Mouse (Mus musculus) liver, embryonic 14 days (tissue): ENCODE data around the gene Rnf144b. TPM values are rescaled to one million over a fixed set of nuclear protein-coding genes. Genes with fewer than 3 reads are reported as not detected.

Experiments
- polyA plus RNA-seq: library from polyadenylated mRNA; depleted of rRNA; stranded (reverse); fragments of >200 nt; gene quantifications from 2 replicates; pipeline ENCODE4 v1.2.3, GENCODE M21; 2012; rRNA removed

Rnf144b gene
- polyA plus RNA-seq: 1.3 and 2.0 TPM in 2 replicates

DNA sequence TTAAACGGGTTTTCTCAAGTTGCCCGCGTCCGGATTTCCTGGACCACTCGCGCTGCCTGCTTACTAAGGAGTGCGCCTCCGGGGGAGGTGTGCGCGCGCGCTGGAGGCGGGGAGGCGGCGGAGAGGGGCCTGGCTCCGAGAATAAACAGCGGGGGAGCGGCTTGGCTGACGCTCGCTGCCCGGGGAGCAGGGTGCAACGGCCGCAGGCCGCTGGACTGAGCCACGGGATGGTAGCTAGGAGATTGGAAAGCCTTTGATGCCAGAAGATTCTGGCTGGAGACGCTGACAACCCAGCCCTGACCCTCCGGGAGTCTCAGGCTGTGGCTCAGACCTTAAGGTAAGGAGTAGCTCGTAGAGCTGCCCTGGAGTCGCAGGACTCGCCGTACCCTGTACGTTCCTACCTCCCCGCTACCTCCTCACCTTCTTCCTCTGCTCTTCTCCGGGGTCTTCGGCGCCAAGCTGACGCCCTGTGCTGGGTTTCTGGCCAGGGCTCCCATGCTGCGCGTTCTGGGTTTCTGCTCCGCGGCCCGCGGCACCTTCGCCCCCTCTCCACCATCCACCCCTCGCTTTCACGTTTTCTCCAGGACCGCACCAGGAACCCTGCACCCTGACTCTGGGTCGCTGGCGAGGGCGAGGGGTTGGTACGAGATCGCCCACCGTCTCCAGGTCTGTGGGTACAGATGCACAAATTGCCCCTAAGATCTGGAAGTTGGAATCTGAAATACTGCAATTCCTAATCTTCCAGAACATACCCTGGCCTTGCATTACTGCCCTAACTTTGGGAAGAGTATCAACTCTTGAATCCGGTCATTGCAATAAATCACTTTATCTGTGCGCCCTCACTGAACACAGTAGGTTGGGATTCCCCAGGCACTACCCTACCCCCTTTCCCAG lies at the start of gene Rnf144b:
Rnf144b (plus strand) TSS at position 120 of the 894 bp plus-strand sequence.

DNA sequence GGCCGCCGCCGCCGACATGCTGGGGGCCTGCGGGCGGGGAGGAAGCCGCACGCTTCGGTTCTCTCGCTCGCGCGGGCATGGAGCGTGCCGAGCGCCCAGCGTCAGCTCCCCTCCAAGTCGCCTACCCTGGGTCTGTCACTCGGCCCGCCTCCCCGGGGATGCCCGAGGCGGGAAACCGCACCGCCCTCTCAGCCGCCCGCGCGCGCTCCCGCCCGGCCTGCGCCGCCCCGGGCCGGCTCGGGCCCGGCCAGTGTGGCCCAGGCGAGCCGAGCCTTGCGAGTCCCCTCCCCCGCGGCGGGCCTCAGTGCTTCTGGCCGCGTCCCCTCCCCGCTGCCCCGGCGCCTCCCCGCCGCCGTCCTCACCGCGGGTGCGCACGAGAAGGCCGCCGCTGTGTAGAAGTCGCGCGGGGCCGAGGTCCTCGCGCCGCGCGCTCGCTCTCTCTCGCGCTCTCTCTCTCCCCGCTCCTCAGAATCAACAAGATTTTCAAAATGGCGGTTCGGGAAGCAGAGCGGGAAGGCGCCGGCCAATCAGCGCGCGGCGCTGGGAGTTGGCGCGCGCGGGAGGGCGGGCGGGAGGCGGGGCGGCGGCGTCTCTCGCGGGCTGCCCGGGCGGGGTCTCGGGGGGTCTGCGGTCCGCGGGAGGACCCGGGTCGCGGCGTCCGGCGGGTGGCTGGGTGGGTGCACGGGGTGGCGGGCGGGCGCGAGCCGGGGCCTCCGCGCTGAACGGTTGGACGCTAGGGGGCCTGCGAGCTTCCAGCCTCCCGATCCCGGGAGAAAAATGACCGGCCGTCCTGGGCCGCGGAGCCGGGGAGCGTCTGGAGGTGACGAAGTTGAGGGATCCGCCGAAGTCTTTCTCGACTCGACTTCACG lies 16.5 kb upstream of the Rnf144b start, which contains the start of gene Dek:
Dek (minus strand) TSS at position 491 of the 869 bp plus-strand sequence.

Other genes starting within 250 kb of the Rnf144b start
- 2.8 and 3.1 TPM in 2 replicates for gene Kif13a, start 192.8 kb upstream of the Rnf144b start, polyA plus RNA-seq
- 0.27 and 0.31 TPM in 2 replicates for gene Nhlrc1, start 107.8 kb upstream of the Rnf144b start, polyA plus RNA-seq
- 2.5 and 2.7 TPM in 2 replicates for gene Kdm1b, start 79.2 kb upstream of the Rnf144b start, polyA plus RNA-seq
- 7.2 and 9.8 TPM in 2 replicates for gene Tpmt, start 77.9 kb upstream of the Rnf144b start, polyA plus RNA-seq
- gene Dek, start 16.5 kb upstream of the Rnf144b start, polyA plus RNA-seq: 181 and 201 TPM in 2 replicates